Mouse (Mus musculus): ENCODE measurements around the gene Rnls.

Rnls gene

DNA sequence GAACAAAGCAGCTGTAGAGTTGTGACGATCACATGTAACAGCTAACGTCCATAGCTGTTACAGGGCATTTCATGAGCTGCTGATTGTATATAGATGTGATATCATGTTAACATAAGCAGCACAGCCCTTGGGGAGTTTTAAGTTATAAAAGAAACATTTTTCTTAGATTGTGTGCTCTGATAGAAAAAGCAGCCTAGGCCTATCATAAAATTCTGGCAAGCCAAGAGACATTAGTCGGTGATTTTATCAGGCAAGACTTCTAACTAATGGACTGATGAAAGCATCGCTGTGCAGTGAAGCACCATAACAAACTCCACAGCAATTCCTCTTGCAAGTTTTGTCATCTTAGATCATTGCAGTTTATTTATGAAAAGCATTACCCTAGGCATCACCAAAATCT lies 190.9 kb downstream of the Rnls start:
- DNase-seq (ENCODE audit: low read depth in 2 of 2, low spot score in 2 of 2) = no peak

DNA sequence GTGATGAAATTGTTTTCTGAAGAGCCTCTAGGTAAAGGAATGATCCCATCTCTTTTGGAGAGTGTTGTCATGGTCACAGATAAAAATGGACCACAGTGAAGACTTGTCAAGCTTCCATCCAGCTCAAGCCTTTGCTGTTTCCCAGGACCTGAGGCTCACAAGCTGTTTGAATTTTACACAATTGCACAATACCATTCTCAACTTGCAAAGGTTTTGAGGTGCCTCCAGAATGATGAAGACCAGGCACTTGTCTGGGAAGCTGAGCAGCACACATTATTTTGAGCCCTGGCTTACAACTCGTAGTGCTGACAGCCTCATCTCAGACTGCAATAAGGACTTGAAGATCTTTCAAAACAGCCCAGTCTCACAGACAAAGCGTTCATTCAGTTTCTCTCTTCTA lies 200.0 kb downstream of the Rnls start:
- no peak for DNase-seq (ENCODE audit: low read depth in 2 of 2, low spot score in 2 of 2)

DNA sequence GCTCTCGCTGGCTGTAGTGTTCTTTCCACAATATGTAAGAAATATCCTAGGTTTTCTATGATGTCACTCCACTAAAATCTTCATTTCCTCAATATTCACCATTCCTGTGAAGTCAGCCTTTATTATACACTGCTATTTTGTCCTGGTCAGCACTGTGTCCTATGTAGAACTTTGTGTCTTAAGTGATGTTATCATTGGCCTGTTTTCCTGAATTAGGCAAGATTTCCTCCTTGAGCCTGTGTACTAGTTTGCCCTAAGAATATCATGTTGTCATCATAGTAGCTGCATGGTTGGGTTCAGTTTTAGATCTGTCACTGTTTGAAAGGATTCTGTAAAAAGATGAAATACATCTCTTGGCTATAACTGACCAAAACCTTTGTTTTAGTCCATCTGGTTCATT lies 203.3 kb downstream of the Rnls start:
- no peak for DNase-seq (ENCODE audit: low read depth in 2 of 2, low spot score in 2 of 2)

DNA sequence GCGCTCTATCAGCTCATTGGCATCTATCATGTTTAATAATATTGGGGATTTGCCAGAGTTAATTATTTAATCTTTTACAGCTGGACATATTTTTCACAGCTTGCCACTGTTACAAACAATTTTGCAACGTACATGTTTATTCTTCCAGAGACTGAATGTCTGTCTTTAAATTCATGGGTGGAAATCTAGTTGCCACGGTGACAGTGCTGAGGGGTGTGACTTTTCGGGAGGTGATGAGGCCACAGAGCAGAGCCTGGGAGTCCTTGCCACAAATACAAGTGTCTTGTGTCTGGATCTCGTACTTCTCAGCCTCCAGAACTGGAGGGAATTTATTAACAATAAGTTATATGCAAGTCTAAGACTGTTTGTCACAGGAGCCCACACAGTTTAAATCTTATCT lies 212.5 kb downstream of the Rnls start:
- DNase-seq (ENCODE audit: low read depth in 2 of 2, low spot score in 2 of 2) = no peak

DNA sequence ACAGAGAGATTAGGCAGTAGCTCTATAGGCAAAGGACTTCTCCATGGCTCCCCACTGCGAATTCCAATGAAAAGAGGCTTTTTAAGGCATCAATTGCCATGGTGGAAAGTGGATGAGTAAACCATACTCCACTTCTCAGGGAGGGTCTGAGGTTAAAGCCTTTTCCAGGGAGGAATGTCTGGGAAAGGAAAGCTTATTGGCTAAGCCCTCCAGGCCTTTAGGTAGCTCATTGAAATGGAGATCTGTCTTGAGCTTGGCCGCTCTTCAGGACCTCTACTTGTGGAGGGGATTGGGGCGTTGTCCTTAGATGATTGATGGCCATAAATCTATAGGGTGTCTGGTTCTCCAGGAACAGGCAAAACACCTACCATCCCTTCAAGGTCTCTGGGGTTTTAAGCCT lies 213.2 kb downstream of the Rnls start:
- DNase-seq (ENCODE audit: low read depth in 2 of 2, low spot score in 2 of 2) = no peak

DNA sequence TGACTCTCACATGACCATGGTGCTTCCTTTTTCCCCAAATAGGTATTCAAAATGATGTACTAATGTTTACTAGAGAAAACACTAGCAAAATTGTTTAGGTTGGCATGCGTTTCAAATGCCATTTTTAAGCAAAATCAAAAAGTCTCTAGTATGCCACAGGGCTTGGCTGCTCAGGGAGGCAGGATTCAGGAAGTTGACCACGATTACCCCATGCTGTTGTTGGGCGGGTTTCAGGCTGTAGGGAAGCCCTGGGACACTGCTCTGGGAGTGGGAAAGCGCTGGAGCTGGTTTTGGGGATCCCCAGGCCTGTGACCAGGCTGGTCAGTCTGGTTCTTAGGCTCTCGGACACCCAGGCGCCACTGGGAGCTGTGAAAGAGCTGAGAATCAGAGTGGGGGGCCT lies 213.7 kb downstream of the Rnls start:
- no peak for DNase-seq (ENCODE audit: low read depth in 2 of 2, low spot score in 2 of 2)

DNA sequence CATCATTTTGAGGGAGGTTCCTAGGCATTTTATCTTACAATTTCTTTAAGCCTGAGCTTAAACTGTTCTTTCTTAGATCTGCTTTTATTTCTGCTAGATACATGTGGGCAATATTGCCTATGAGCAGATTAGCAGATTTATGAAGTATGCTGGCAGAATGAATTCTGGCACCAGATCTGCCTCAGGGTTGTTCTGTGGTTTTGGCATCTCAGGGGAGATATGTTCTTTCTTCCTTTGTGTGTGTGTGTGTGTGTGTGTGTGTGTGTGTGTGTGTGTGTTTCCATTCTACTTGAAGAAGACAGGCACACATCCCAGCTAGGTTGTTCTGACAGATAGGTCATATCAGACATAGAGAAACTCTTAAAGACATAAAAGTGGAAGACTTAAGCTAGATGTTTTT lies 218.1 kb downstream of the Rnls start:
- DNase-seq (ENCODE audit: low read depth in 2 of 2, low spot score in 2 of 2) = no peak

DNA sequence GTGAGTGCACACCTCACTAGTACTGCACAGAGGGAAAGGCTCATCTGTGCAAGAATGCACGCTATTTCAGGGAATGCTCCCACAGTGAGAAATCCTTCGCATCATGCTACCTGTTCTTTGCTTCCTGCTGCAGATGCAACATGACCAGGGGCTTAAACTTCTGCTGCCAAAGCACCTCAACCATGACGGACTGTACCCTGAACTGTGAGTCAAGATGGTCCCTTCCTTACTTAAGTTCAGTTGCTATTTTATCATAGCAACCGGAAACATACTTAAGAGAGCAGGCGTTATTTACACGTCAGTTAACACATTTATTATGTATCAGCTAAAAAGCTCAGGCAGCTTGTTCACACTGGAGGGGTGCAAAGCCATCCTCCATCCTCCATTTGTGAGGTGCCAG lies 222.2 kb downstream of the Rnls start:
- no peak for DNase-seq (ENCODE audit: low read depth in 2 of 2, low spot score in 2 of 2)

DNA sequence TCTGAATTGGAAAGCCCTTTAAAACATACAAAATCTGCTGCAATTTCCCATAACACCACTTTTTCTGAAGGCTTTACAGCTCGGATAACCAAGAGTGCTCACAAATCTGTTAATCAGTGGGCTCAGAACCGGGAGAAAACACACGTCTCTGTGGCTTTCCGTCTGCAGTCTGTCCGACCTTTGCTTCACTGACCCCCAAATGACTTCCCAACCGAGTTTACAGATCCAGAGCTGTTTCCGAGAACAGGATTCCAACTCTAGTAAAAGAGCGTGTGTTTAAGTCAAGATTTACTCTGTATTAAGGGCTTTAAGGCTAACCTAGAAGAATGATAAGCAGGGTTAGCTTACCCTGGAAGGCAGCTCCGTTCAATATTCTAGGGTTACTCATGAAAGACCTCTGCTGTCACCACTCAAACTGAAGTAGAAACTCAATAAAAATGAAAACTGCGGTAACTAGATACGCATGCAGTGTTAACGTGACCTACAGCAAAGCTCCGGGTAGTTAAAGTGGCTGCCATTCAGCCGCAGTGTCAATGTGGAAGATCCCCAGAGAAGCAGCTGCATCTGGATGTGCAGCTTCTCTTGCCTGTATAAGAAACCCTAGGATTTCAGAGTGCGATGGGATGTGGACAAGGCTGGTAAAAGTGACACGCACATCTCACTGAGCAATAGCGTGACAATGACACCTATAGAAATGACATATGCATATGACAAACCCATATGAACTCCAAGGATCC lies 224.4 kb downstream of the Rnls start:
- no peak for DNase-seq (ENCODE audit: low read depth in 2 of 2, low spot score in 2 of 2)

DNA sequence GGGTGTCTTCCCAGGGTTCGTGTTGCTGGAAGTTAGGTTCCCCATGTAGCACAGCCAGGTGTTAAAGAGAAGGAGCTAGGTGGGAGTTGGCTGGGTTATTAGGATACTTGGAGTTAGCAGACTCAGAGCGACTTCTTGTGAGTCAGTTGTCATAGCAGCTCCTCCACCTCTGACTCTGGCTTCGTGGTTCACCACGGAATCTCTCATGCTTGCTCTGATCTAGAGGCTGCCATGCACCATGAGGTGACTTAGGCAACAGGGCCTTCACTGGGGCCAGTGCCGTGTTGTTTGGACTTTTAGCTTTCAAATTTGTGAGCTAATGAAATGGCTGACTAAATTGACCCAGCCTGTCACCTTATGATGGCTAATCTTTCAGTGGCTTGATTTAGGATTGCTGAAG lies 227.3 kb downstream of the Rnls start:
- no peak for DNase-seq (ENCODE audit: low read depth in 2 of 2, low spot score in 2 of 2)

DNA sequence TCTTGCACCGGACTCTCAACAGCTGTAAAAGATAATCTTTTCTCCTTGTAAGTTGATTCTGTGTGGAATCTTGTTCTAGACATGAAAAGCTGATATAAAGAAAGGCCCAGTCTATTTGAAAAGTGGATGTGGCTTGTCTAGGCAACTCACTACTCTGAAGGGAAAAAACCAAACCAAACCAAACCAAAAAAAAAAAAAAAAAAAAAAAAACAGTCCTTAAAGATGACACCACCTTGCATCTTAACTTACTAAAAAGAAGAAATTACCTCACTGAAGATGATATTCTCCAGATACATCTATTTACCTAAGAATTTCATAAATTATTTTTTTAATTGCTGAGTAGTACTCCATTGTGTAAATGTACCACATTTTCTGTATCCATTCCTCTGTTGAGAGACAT lies 230.2 kb downstream of the Rnls start:
- DNase-seq (ENCODE audit: low read depth in 2 of 2, low spot score in 2 of 2) = no peak

DNA sequence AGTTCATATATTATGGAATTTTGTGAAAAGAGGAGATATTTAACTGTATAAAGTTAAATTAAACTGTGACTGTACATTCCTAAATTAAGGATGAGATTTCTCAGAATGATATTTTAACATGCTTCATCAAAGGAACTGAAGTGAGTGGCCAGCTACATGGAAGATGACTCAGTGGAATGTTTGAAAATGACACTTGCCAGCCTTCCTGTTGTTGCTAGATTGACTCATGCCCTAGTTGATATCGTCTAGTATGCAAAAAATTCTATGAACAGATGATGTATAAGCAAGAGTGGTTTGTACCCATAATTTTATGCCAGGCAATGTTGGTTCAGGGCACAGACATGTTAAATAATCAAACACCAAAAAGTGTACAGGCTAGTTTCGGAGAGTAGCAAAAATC lies 232.2 kb downstream of the Rnls start:
- DNase-seq (ENCODE audit: low read depth in 2 of 2, low spot score in 2 of 2) = no peak

DNA sequence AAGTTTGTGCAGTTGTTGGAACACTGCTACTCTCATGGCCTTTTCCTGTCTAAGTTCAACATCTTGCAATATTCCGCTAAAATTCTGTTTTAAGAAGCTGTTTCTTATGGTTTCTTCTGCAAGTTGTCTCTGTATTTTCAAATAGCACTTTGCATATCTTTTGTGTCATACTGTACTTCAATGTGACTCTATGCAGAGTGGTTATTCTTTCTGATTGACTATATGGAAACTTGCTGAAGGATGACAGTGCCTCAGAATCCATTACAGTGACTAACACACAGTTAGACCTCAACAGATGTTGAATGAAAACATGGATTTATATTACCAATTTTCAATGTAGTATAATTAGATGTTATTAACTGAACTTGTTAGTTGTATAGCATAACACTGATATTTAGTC lies 232.9 kb downstream of the Rnls start:
- no peak for DNase-seq (ENCODE audit: low read depth in 2 of 2, low spot score in 2 of 2)

DNA sequence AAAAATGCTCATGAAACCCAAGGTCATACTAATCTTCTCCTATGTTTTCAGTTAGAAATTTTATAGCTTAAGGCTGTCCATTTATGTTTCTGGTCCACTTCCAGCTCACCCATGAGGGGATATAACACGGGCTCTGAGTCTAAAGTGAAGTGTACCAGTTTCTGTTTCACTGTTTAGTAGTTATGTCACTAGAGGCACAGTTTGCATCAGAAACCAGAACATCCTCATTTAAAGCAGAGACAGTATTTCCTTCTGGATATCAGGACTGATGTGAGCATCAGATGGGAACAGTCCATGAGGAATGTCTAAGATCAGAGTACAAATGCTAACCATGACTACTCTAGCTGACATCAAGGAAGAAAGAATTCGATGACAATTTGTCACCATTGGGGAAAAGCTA lies 233.9 kb downstream of the Rnls start:
- no peak for DNase-seq (ENCODE audit: low read depth in 2 of 2, low spot score in 2 of 2)

DNA sequence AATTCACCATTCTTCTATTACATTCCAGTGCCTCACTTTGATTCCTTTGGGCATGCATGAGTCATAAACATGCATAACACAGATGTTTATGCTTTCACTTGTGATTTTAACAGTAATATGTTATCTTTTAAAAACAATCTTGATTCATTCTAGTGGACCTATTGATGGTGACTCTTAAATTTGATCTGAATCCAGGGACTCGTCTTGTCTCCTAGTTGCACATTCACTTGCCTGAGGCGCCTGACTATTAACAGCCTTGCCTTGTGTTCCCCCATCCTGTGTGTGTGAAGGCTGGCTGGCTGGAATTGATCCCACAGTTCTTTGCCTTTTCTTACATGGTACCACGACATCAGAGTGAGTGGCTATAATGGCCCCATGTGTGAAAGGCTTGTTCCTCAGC lies 243.7 kb downstream of the Rnls start:
- DNase-seq (ENCODE audit: low read depth in 2 of 2, low spot score in 2 of 2) = no peak

DNA sequence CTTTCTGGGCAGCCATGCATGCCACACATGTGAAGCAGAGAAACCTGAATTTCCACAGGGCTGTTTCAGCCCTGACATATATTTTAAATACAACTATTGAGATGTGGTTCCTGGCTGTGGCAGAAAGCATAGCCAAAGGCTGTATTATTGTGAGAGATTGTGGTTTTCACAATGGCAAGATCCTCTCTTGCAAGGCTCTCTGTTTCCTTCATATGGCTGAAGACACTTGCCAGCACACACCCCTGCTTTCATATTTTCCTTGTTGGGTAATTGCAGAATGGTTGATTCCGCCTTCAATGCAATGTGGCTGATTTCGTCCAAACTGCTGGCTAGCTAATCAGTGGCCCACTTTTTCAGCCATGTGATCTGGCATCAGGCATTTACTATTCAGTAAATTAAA lies 248.9 kb downstream of the Rnls start:
- no peak for DNase-seq (ENCODE audit: low read depth in 2 of 2, low spot score in 2 of 2)

DNA sequence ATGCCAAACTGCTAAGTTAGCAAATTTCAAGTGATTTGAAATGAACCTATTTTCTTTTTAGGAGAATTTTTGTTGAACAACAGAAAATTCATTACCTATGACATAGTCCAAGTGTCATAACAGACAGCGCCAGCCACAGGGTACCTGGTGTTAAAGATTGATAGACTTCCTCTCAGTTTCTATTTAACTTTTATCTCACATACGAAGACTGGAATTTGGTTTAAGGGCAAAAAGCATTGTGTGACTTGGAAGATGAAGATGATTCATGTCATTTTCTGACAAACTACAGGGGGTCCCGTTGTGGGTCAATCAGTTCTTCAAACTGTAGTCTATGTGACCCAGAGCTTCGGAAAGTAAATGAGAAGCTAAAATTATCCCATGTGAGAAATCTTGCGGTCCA lies 254.8 kb downstream of the Rnls start:
- no peak for DNase-seq (ENCODE audit: low read depth in 2 of 2, low spot score in 2 of 2)

DNA sequence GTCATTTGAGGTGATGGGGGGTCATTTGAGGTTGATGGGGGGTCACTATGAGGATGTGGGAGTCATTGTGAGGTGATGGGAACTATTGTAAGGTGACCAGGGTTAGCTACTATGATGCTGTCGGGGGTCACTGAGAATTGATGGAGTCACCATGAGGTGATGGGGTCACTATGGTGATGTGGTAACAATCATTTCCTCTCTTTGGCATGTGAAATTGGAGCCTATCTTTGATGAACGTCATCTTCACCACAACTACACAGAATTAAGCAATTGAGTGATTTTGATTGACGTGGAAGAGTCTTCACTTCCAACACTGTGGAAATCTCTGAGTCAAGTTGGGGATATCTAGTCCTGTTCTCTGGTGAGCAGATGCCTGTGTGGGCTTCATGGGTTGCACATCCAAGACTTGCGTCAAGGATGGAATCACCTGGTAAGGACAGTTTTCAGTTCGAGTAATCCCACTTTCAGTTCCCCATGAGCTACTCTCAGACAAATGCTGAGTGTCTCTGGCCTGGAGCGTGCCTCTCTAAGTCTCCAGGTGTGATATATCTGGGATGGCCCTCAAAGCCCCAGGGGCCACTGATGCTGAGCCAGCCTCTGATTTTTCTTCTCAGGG lies 269.4 kb downstream of the Rnls start:
- DNase-seq (ENCODE audit: low read depth in 2 of 2, low spot score in 2 of 2) = peak in 1 of 2 experiments; percentile 6

DNA sequence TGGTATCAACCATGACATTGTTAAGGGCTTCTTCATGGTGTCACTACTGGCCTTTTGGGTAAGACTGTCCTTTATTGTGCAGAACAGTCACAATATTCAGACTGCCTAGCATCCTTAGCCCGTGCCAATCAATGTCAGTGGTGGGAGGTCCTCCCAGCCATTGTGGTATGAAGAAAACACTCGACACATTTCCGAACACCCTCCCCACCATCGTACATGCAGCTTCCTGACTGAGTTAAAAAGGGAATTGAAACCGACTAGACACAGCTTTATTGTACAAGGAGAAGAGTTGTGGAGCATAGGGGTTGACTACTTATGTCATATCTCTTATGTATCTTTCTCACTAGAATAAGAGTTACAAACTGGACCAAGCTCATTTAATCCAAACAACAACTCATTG lies 272.1 kb downstream of the Rnls start:
- no peak for DNase-seq (ENCODE audit: low read depth in 2 of 2, low spot score in 2 of 2)

DNA sequence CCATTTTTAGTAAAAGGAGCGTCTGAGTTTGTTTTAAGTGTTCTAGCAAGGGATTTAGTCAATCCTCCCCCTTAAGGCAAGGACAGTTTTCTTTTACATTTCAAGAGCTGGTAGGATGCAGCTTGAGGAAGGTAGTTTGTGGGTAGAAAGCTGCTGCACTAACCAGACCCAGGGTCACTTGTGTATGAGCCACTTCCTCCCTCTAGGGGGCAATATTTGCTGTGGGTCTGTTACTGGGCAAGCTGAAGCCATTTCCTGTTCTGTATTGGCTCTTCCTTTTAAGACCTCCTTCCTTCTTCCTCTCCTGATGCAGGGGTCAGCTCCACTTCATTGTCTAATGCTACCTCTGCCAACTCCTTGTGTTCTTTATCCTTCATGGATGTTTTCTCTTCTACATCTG lies 273.2 kb downstream of the Rnls start:
- DNase-seq (ENCODE audit: low read depth in 2 of 2, low spot score in 2 of 2) = no peak

DNA sequence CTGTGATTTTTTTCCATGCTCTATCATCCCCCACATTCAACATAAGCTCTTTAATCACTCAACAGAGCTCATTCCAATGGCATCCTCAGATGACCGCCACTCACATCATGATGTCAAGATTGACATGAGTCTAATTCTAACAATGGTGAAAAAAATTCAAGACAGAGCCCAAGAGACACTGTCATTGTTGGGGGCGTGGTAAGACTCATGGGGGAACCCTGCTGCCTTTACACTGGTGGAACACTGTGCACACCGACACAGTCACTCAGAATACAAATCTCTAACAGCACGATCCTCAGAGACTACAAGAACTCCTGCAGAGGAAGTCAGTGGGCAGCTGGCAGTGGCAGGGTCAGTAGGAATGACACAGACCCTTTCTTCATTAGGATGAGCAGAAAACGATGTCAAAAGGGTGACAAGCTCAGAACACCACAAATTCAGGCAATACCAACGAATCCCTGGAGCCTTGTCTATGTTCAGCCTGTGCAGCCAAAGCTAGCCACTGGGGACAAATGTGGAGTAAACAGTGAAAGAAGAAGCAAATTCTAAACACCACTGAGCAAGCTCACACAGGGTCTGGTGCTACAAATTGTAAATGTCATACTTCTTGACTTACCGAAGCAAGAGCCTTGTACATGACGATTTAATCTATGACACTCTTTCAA lies 277.3 kb downstream of the Rnls start:
- DNase-seq (ENCODE audit: low read depth in 2 of 2, low spot score in 2 of 2) = no peak

DNA sequence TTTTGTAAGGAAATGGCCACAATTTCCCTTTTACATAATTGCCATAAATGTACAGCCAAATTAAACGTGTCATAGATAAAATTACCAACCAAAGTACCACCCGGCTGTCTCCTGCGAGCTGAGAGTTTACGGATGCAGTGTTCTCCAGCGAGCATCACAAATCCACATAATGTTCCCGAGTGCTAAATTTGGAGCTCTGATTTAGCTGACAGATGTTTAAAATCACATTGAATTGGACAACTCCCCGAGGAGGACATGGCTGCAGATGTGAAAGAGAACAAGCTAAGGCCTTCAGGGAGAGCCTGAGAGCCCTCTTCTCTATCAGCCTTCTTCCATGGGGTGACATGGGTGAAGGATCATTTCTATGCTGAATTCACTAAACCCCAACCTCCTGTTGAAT lies 278.3 kb downstream of the Rnls start:
- DNase-seq (ENCODE audit: low read depth in 2 of 2, low spot score in 2 of 2) = no peak

DNA sequence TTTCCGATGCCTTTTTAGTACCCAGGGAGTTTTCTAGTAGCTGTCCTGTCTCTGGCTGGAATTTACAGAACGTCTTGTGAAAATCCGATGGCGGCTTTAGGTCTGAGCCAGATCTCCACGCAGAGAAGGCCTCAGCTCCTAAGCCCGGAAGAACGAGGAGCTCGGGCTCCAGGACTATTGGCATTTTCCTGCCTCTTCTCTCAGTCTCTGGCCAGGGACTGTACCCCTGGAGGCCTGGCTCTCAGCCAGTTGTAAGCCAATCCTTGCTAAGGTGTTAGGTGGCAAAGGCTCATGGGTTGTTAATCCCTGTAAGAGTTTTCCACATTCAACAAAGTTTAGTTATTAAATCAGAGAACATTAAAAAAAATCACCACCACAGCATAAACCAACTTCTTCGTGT lies 281.7 kb downstream of the Rnls start:
- DNase-seq (ENCODE audit: low read depth in 2 of 2, low spot score in 2 of 2) = no peak

All from CD8-positive naive resting alpha-beta T cell, adult 2 months (primary cell).